Mouse (Mus musculus) spleen, adult 2 months (tissue): Measurements from ENCODE around the gene Ccdc34. TPM values are rescaled to one million over a fixed set of nuclear protein-coding genes. Genes with fewer than 3 reads are reported as not detected.

Experiments used
- DNase-seq, 2 experiments: peaks; one replicate each; pipeline versions ENCODE4 v3.0.0 to v3.0.0-alpha.2; 2012 to 2021; ENCODE audit warnings: low spot score in 2 of 2, low read depth in 1 of 2
- H3K27ac ChIP-seq: fragments of 200-500 bp; 2 replicates; pipeline ENCODE4 v1.5.1; 2012; ENCODE audit warnings: low read length, inconsistent platforms; ENCODE audit not compliant: insufficient read depth
- H3K27me3 ChIP-seq: fragments of 200-500 bp; 2 replicates; pipeline ENCODE4 v1.6.1; 2012; ENCODE audit warnings: mild to moderate bottlenecking, moderate library complexity, low read length, inconsistent platforms; ENCODE audit not compliant: control insufficient read depth, insufficient read depth
- H3K36me3 ChIP-seq: fragments of 200-500 bp; 2 replicates; pipeline ENCODE4 v1.6.1; 2012; ENCODE audit warnings: mild to moderate bottlenecking, low read length, inconsistent platforms; ENCODE audit not compliant: control insufficient read depth, insufficient read depth
- H3K4me1 ChIP-seq: fragments of 200-500 bp; 2 replicates; pipeline ENCODE4 v1.6.1; 2011; ENCODE audit warnings: inconsistent platforms; ENCODE audit not compliant: control insufficient read depth, insufficient read depth, insufficient read length
- H3K4me3 ChIP-seq: fragments of 200-500 bp; 2 replicates; pipeline ENCODE4 v1.5.1; 2011; ENCODE audit warnings: mild to moderate bottlenecking, inconsistent platforms; ENCODE audit not compliant: insufficient read depth, insufficient read length; ENCODE audit errors: extremely low read depth
- CTCF ChIP-seq: fragments of 200-500 bp; IDR thresholded peaks from 2 replicates; pipeline ENCODE4 v1.5.1; 2011; ENCODE audit warnings: mild to moderate bottlenecking, inconsistent platforms; ENCODE audit not compliant: insufficient read depth, insufficient read length, insufficient replicate concordance; ENCODE audit errors: extremely low read depth
- POLR2A ChIP-seq: fragments of 200-500 bp; IDR thresholded peaks from 2 replicates; pipeline ENCODE4 v1.6.1; 2011; ENCODE audit warnings: low read depth, low read length, inconsistent platforms
- WGBS: fragments of 180-500 bp; shearing (Covaris S2); methylation state at CpG from one replicate; pipeline ENCODE4 v1.1.7; 2018; 5-methylcytosine and 5-hydroxymethylcytosine counted together
- polyA plus RNA-seq: library from polyadenylated mRNA; depleted of rRNA; stranded (reverse); fragments of >200 nt; gene quantifications from 2 replicates; pipeline ENCODE4 v1.2.3, GENCODE M21; 2012

Ccdc34 gene
- polyA plus RNA-seq, 1 experiment, result 3.3 TPM

DNA sequence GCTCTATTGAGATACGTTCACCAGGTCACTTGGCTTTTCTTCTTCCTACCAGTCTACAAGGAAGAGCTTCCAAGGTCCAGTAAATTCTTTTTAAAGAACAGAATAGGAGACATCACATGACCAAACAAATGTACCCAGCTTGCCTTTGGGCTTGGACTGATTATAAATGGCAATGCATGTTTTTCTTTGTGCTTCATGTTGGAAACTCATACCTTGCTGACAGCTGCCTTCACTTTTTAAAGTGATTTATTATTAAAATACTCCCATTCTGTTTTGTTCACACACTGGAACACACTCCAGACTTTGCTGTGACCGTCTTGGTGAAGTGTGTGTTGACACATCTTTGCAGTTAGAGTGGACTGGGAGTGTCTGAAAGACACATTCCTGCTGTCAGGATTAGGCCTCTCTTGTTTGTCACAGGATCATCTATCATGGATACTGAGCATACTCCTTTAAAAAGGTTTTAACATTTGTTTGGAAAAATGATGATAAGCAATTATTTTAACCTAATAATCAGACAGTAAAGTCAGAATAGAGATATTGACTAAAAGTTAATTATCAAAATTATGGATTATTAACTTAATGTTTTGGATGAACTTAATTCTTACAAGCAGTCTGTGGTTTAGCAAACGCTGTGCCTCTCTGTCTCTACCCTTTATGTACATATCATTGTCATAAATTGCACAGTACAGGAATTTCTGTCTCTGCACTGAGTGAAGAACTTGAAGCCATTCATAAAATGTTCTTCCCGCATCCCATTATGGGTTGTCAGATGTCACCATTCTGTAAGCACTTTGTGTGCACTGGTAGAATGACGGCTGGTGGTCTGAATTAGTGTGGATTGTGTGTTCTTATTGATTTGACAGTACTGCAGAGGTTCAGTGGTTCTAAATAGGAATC is 25.5 kb downstream of the Ccdc34 start:
- no peak for TF ChIP-seq POLR2A
- TF ChIP-seq CTCF, result no peak
- Histone ChIP-seq H3K4me3 (no peak overlapping the region), H3K36me3 (peaks cover 2% of the 10 kb centered on the region), H3K27ac (no peak overlapping the region), H3K4me1 (no peaks in the 10 kb centered on the region), H3K27me3 (no peaks in the 10 kb centered on the region)
- DNase-seq, result no peak
- WGBS, result 94% methylated on average over 5 of the region's 5 CpGs

DNA sequence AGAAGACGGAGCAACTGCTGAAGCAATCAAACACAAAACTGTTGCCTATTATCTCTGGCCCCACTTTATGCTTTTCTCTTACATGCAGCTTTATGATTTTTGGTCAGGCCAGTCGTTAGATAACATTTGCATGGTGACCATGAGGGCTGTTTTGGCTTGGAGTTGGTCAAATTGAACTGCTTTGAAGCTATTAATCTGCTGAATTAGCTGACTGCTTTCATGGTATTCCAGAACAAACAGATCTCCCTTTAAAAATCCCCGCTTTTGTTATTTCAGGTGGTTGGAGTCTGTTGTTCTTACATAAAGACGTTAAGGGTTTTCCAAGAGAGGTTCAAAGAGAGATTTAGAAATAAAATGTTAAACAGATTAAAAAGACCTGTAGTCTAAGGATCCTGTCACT is 40.8 kb downstream of the Ccdc34 start:
- no peak overlapping the region for H3K4me3 ChIP-seq
- H3K4me1 ChIP-seq, result no peaks in the 10 kb centered on the region
- no peaks in the 10 kb centered on the region for H3K27me3 ChIP-seq
- no peak for DNase-seq
- no peak overlapping the region for H3K27ac ChIP-seq
- TF ChIP-seq POLR2A (no peak), CTCF (no peak)
- no peaks in the 10 kb centered on the region for H3K36me3 ChIP-seq
- WGBS, result 82% methylated on average over 4 of the region's 4 CpGs

DNA sequence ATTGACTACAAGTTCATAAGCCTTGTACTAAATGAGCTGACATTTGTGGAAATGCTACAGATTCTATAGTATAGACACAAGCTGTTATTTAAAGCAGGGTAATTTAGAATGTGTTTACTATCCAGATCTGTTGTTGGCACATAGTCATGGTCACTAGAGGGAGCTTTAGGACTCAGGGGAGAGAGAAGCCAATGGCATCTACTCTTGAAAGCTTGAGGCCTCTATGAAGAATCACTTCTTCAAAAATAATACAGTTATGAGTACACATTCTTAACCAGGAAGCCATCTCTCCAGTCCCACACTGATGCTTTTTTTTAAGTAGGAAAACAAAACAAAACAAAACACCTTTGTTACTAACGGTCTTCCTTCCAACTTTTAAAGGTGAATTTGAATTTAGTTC is 45.5 kb downstream of the Ccdc34 start:
- H3K4me3 ChIP-seq, result no peak overlapping the region
- H3K27me3 ChIP-seq, result no peaks in the 10 kb centered on the region
- H3K27ac ChIP-seq, result no peak overlapping the region
- H3K36me3 ChIP-seq, result no peaks in the 10 kb centered on the region
- no peaks in the 10 kb centered on the region for H3K4me1 ChIP-seq
- 77% methylated on average over 1 of the region's 1 CpGs for WGBS
- TF ChIP-seq POLR2A, result no peak
- DNase-seq, result no peak

DNA sequence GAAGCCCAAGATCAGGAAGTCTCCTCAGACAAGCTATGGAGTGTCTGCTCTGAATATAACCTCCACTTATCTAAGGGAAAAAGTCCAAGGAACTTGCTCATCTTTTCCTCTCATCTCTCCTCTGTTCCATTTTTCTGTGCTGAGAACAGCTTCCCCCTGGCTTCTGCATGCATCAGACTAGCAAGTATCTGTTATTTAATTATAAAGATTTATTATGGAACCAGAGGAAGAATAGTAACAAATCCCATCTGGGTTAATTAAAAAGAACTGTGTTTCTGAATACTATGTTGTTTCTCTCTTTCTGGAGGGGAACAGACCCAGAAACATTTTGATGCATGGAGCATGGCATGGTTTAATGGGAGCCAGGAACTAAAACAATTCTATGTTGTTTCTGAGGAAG is 51.3 kb downstream of the Ccdc34 start:
- no peak for DNase-seq
- TF ChIP-seq CTCF (no peak), POLR2A (no peak)
- H3K27me3 ChIP-seq, result no peaks in the 10 kb centered on the region
- H3K36me3 ChIP-seq, result no peaks in the 10 kb centered on the region
- no peak overlapping the region for H3K4me3 ChIP-seq
- no peak overlapping the region for H3K27ac ChIP-seq
- H3K4me1 ChIP-seq, result no peaks in the 10 kb centered on the region

DNA sequence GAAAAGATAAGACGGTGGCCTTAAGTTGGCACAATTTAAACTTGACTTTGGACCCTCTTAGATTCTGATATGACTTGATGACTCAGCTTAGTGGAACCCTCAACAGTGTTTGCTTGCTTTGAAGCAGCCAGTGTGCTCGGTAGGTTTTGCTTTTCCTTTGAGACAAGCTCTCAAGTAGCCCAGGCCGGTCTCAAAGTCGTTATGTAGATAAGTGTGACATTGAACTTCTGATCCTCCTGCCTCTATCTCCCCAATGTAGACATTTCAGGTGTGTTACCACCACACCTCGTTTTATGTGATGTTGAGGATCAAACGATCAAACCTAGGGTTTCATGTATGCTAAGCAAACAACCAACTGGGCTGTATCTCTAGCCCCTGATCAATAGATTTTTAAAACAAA is 55.4 kb downstream of the Ccdc34 start:
- H3K4me3 ChIP-seq, result no peak overlapping the region
- H3K27ac ChIP-seq, result no peak overlapping the region
- H3K36me3 ChIP-seq, result no peaks in the 10 kb centered on the region
- DNase-seq, result no peak
- TF ChIP-seq POLR2A (no peak), CTCF (no peak)
- WGBS, result 83% methylated on average over 6 of the region's 6 CpGs
- H3K4me1 ChIP-seq, result no peaks in the 10 kb centered on the region
- no peaks in the 10 kb centered on the region for H3K27me3 ChIP-seq

DNA sequence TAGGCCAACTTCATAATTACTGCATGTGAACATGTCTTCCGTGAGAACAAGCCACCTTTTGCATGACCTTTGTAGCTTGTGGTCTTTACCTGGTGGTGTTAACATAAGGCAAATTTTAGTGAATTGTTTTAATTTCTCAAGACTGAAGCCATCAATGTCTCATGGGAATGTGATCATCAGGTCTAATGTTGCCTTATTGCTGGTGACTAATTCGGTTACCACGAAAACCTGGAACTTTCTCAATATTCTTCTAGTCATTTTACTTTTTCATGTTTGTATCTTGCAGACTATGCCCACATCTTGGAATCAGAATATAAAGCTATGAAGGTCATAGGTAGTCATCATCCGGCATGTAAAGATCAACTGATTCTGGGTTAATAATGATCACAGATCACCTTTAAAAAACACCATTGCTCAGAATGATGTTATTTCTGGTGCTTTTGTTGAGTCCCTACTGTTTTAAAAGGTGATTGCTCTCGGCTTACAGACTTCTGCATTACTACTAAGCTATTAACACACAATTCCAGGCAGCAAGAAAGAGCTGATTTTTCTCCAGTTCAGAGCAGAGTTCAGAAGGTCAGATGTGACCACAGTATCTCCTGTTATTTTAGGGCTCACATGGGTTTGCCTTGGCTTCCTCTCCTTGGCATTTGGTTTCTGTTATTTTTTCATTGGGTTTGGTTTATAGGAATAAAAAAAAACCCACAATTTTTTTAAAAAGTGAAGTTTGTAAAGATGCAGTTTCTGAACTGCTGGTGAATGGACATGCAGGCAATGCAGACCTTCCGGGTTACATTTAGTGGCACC is 57.2 kb downstream of the Ccdc34 start:
- Histone ChIP-seq H3K4me3 (no peak overlapping the region), H3K36me3 (no peaks in the 10 kb centered on the region), H3K27me3 (no peaks in the 10 kb centered on the region), H3K4me1 (no peaks in the 10 kb centered on the region), H3K27ac (no peak overlapping the region)
- WGBS, result 84% methylated on average over 6 of the region's 6 CpGs
- TF ChIP-seq POLR2A (no peak), CTCF (no peak)
- DNase-seq, result no peak

DNA sequence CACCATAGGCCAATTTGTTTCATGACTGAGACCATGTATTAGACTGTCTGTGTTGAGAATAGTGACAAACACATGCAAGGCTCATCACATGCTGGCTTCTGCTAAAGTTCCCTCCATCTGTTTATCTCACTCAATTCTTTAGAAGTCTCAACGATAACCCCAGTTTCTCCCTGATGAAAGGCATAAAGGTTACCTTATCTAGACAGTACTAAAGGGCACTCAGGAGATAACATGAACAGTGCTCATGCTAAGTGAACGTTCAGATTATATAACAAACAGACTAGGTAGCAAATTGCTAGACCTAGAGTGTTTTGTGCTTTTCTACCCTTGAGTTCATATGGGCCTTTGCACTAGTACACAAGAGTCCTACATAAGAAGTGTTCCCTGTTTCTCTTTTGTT is 59.6 kb downstream of the Ccdc34 start:
- no peaks in the 10 kb centered on the region; the same call in 1 of the 2 replicates for H3K27me3 ChIP-seq
- no peaks in the 10 kb centered on the region for H3K4me1 ChIP-seq
- no peaks in the 10 kb centered on the region for H3K36me3 ChIP-seq
- 78% methylated on average over 2 of the region's 2 CpGs for WGBS
- H3K4me3 ChIP-seq, result no peak overlapping the region
- no peak overlapping the region for H3K27ac ChIP-seq
- no peak for DNase-seq
- no peak for TF ChIP-seq CTCF
- no peak for TF ChIP-seq POLR2A
